ENCODE assay signal across 8 mouse cellular contexts in genomic region chr11:119267768-119268556, GRCm38 (mm10). TPM values are rescaled to one million over a fixed set of nuclear protein-coding genes. Genes with fewer than 3 reads are reported as not detected.
DNase-seq lines count a peak whose midpoint lies in the region; ATAC-seq lines count a peak whose summit lies in the region.

TSS of gene Gaa (plus strand) at chr11:119267887.

- peak; percentile 97 for ATAC-seq in inflammation-experienced regulatory T-cells, adult 6 months
- ATAC-seq in megakaryocyte-erythroid progenitor cell, adult 5-6 weeks (replicated peaks; ENCODE audit: low FRiP score, low TSS enrichment, poor library complexity, severe bottlenecking) = peak; percentile 92

- peak; percentile 95 to 98 for DNase-seq in adrenal gland, adult (ENCODE audit: inconsistent age in 2 of 2, low spot score in 1 of 2)
- peak; percentile 98 for DNase-seq in embryo, embryonic 10.5 days (ENCODE audit: low spot score)
- peak; percentile 94 for DNase-seq in gastrocnemius, postnatal 14 days
- peak; percentile 91 to 97 for DNase-seq in left cerebral cortex, postnatal 10 days (ENCODE audit: extremely low spot score in 1 of 2, low spot score in 2 of 2)
- DNase-seq in right cerebral cortex, postnatal 25 days = peak; percentile 93
- DNase-seq in urinary bladder, postnatal 4 days (ENCODE audit: low spot score in 2 of 2) = peak; percentile 87 to 96

- intact Hi-C loops in gastrocnemius, postnatal 14 days (cut with DNase I; ENCODE audit: low total_unique reads) = no loop called here
- intact Hi-C loops in left cerebral cortex, postnatal 10 days (cut with DNase I) = no loop called here

RNA-seq across cellular contexts. Expression of gene Gaa, which starts in this region (rescaled TPM):
- 10 to 100 TPM; 79.1 to 81.6 TPM for total RNA-seq in gastrocnemius, postnatal 14 days (2021)
- polyA plus RNA-seq in inflammation-experienced regulatory T-cells, adult 6 months (2017; shearing (Covaris generic)) = 10 to 100 TPM in 2 of 3 experiments, 1 to 10 TPM in 1; 9.2 to 13.4 (median 11.8) TPM
- 100 to 1,000 TPM; 108 to 124 TPM for total RNA-seq in left cerebral cortex, postnatal 10 days (2021)
- 33.7 and 44.1 TPM in 2 replicates for total RNA-seq in megakaryocyte-erythroid progenitor cell, adult 5-6 weeks (2014; fragmentation: Nextera tagmentation)
- 22.6 and 34.2 TPM in 2 replicates for total RNA-seq in megakaryocyte-erythroid progenitor cell, adult 5-6 weeks (2017)

Comparison
In these comparisons a context has a peak if more than half of its experiments do, and no peak if none do; other contexts are left out.
1. Peak in every context shown above with its lines: DNase-seq and ATAC-seq.